7 mouse cellular contexts compared by ENCODE assay signal in the genomic region with DNA sequence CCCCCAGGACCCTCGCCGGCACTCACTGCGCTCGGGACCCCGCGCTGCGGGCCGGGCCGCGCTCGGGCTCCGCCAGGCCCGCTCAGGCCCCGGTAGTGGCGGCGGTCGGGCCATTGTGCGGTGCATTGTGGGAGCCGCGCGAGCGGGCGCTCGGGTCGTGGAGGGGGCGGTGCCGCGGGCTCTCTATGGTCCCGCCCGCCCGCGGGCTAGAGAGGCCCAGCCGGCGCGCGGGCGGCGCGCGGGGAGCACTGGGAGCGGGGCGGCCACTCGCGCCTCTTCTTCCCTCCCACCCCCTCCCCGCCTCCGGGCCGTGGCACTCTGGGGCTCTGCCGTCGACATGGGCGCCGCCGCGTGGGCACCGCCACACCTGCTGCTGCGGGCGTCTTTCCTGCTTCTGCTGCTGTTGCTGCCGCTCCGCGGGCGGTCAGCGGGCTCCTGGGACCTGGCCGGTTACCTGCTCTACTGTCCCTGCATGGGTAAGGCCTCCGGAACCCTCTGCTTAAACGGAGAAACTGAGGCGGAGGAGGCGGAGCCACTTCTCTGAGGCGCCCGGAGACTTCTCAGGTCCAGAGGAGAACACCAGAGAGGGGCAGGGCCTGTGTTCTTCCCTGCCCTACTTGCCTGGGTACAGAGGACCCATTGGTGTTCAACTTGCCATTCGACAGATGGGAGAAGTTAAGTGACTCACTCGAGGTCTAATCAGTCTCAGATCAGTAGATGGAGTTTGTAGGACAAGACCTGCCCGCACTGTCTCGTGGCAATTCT. TPM values are rescaled to one million over a fixed set of nuclear protein-coding genes. Genes with fewer than 3 reads are reported as not detected.
DNase-seq lines count a peak whose midpoint lies in the region; ATAC-seq lines count a peak whose summit lies in the region.

Gene Plagl2, minus strand, starts transcription at position 177 of the 765 bp plus-strand sequence.
Gene Pofut1, plus strand, starts transcription at position 284 of the 765 bp plus-strand sequence.

- peak within 1 kb of the TSS; percentile 75 for H3K4me2 ChIP-seq in limb, embryonic 11.5 days (ENCODE audit: low read depth, severe bottlenecking)
- peak within 1 kb of the TSS; percentile 71 for H3K4me2 ChIP-seq in midbrain, embryonic 14.5 days (ENCODE audit: low read length)

- under 1% methylated on average over 72 of the region's 72 CpGs for WGBS in embryonic facial prominence, embryonic 10.5 days
- WGBS in limb, embryonic 11.5 days, result under 1% methylated on average over 58 of the region's 72 CpGs
- under 1% methylated on average over 65 of the region's 72 CpGs for WGBS in midbrain, embryonic 14.5 days

- H3K27ac ChIP-seq in embryonic facial prominence, embryonic 10.5 days (replicated peaks), result peak within 1 kb of the TSS; percentile 98
- peak within 1 kb of the TSS; percentile 80 for H3K27ac ChIP-seq in limb, embryonic 11.5 days (replicated peaks; ENCODE audit: low read depth, low read length)
- H3K27ac ChIP-seq in midbrain, embryonic 14.5 days (replicated peaks; ENCODE audit: low read depth, low read length), result peak within 1 kb of the TSS; percentile 84

- DNase-seq in adrenal gland, postnatal 10 days, result peak; percentile 94
- DNase-seq in embryonic facial prominence, embryonic 10.5 days (ENCODE audit: low spot score), result peak; percentile 93
- DNase-seq in heart, adult 11 months, result peak; percentile 99
- DNase-seq in kidney, adult 18-20 months, result peak; percentile 92
- peak; percentile 88 for DNase-seq in limb, embryonic 11.5 days (ENCODE audit: low spot score)
- DNase-seq in midbrain, embryonic 14.5 days, result peak; percentile 97
- DNase-seq in spleen, adult 18-20 months, result peak; percentile 85 to 91

- peak; percentile 96 for ATAC-seq in limb, embryonic 11.5 days (ENCODE audit: insufficient number of reproducible peaks, low FRiP score, low TSS enrichment, low read depth)
- peak; percentile 97 for ATAC-seq in midbrain, embryonic 14.5 days (ENCODE audit: low FRiP score, low TSS enrichment)

- peak within 1 kb of the TSS; percentile 93 for H3K4me3 ChIP-seq in embryonic facial prominence, embryonic 10.5 days
- peak within 1 kb of the TSS; percentile 92 for H3K4me3 ChIP-seq in limb, embryonic 11.5 days (ENCODE audit: low read depth, low read length)
- H3K4me3 ChIP-seq in midbrain, embryonic 14.5 days (replicated peaks; ENCODE audit: low read depth, low read length), result peak within 1 kb of the TSS; percentile 94

- H3K36me3 ChIP-seq in embryonic facial prominence, embryonic 10.5 days (replicated peaks), result peaks cover 50% of the 10 kb centered on the region
- peaks cover 4% of the 10 kb centered on the region for H3K36me3 ChIP-seq in limb, embryonic 11.5 days (ENCODE audit: control insufficient read depth, insufficient read depth, low read length)
- H3K36me3 ChIP-seq in midbrain, embryonic 14.5 days (ENCODE audit: control insufficient read depth, insufficient read depth, low read length), result no peaks in the 10 kb centered on the region

- H3K4me1 ChIP-seq in embryonic facial prominence, embryonic 10.5 days, result peaks cover 43% of the 10 kb centered on the region
- peaks cover 11% of the 10 kb centered on the region for H3K4me1 ChIP-seq in limb, embryonic 11.5 days (ENCODE audit: control insufficient read depth, insufficient read depth, low read length)
- H3K4me1 ChIP-seq in midbrain, embryonic 14.5 days (ENCODE audit: control insufficient read depth, insufficient read depth, low read length), result peaks cover 30% of the 10 kb centered on the region

- no peaks in the 10 kb centered on the region for H3K9me3 ChIP-seq in embryonic facial prominence, embryonic 10.5 days
- no peaks in the 10 kb centered on the region for H3K9me3 ChIP-seq in limb, embryonic 11.5 days (ENCODE audit: control insufficient read depth, low read length)
- H3K9me3 ChIP-seq in midbrain, embryonic 14.5 days (ENCODE audit: control insufficient read depth, low read length), result no peaks in the 10 kb centered on the region

- peak within 1 kb of the TSS; percentile 96 for H3K9ac ChIP-seq in limb, embryonic 11.5 days (ENCODE audit: low read length)
- H3K9ac ChIP-seq in midbrain, embryonic 14.5 days (replicated peaks; ENCODE audit: low read length), result peak within 1 kb of the TSS; percentile 99

- no peaks in the 10 kb centered on the region for H3K27me3 ChIP-seq in embryonic facial prominence, embryonic 10.5 days (replicated peaks; ENCODE audit: low read depth, poor library complexity, severe bottlenecking)
- no peaks in the 10 kb centered on the region for H3K27me3 ChIP-seq in limb, embryonic 11.5 days (ENCODE audit: control insufficient read depth, insufficient read depth, low read length)
- H3K27me3 ChIP-seq in midbrain, embryonic 14.5 days (ENCODE audit: control insufficient read depth, insufficient read depth, low read length), result no peaks in the 10 kb centered on the region

RNA-seq across cellular contexts. Expression of gene Plagl2, which starts in this region (rescaled TPM):
- total RNA-seq in adrenal gland, postnatal 10 days (2021), result 10 to 100 TPM in 1 of 2 experiments, 1 to 10 TPM in 1; 8.5 to 11.8 TPM
- 25.6 and 28.1 TPM in 2 replicates for polyA plus RNA-seq in embryonic facial prominence, embryonic 10.5 days (2016; fragmentation: Nextera tagmentation; extraction: Ambion mirVana)
- polyA plus RNA-seq in limb, embryonic 11.5 days (2014; fragmentation: Nextera tagmentation; extraction: Ambion mirVana), result 29.6 and 33.0 TPM in 2 replicates
- polyA plus RNA-seq in midbrain, embryonic 14.5 days (2014; fragmentation: Nextera tagmentation; extraction: Ambion mirVana), result 7.3 and 11.5 TPM in 2 replicates

RNA-seq across cellular contexts. Expression of gene Pofut1, which starts in this region (rescaled TPM):
- total RNA-seq in adrenal gland, postnatal 10 days (2021), result 10 to 100 TPM; 24.2 to 38.0 TPM
- polyA plus RNA-seq in embryonic facial prominence, embryonic 10.5 days (2016; fragmentation: Nextera tagmentation; extraction: Ambion mirVana), result 4.7 and 5.6 TPM in 2 replicates
- polyA plus RNA-seq in limb, embryonic 11.5 days (2014; fragmentation: Nextera tagmentation; extraction: Ambion mirVana), result 7.3 and 7.9 TPM in 2 replicates
- 5.6 and 6.0 TPM in 2 replicates for polyA plus RNA-seq in midbrain, embryonic 14.5 days (2014; fragmentation: Nextera tagmentation; extraction: Ambion mirVana)

Comparison
In these comparisons a context has a peak if more than half of its experiments do, and no peak if none do; other contexts are left out.
1. Peak in every context shown above with its lines: DNase-seq, ATAC-seq, H3K4me3 ChIP-seq and H3K27ac ChIP-seq.